Mouse (Mus musculus) heart, postnatal 0 days (tissue): ENCODE measurements around the gene Tmem56. TPM values are rescaled to one million over a fixed set of nuclear protein-coding genes. Genes with fewer than 3 reads are reported as not detected.

Experiments used
- ATAC-seq: fragments of 200-750 bp; cut with Nextera tagmentation; 2 replicates; pipeline ENCODE4 v1.8.0; 2017; ENCODE audit warnings: low read depth, moderate number of reproducible peaks, moderate library complexity; ENCODE audit not compliant: insufficient read depth
- DNase-seq: peaks from one replicate; pipeline ENCODE4 v3.0.0-alpha.2; 2016; ENCODE audit warnings: low spot score
- H3K27ac ChIP-seq: fragments of 300-500 bp; sonication (generic); 2 replicates; pipeline ENCODE4 v1.5.1; 2014; ENCODE audit warnings: low read depth, mild to moderate bottlenecking
- H3K27me3 ChIP-seq: fragments of 300-500 bp; sonication (generic); 2 replicates; pipeline ENCODE4 v1.6.1; 2014; ENCODE audit warnings: low read length, mixed read lengths; ENCODE audit not compliant: control insufficient read depth, insufficient read depth
- H3K36me3 ChIP-seq: fragments of 300-500 bp; sonication (generic); replicated peaks from 2 replicates; pipeline ENCODE4 v1.6.1; 2014; ENCODE audit warnings: low read length, mixed read lengths; ENCODE audit not compliant: control insufficient read depth, insufficient read depth
- H3K4me1 ChIP-seq: fragments of 300-500 bp; sonication (generic); 2 replicates; pipeline ENCODE4 v1.6.1; 2014; ENCODE audit warnings: antibody characterized with exemption; ENCODE audit not compliant: control insufficient read depth, insufficient read depth
- H3K4me2 ChIP-seq: fragments of 300-500 bp; sonication (generic); 2 replicates; pipeline ENCODE4 v1.6.1; 2014; ENCODE audit warnings: low read depth, mild to moderate bottlenecking, low read length, moderate library complexity
- H3K4me3 ChIP-seq: fragments of 300-500 bp; sonication (generic); 2 replicates; pipeline ENCODE4 v1.5.1; 2014; ENCODE audit warnings: low read depth, low read length
- H3K9ac ChIP-seq: fragments of 300-500 bp; sonication (generic); replicated peaks from 2 replicates; pipeline ENCODE4 v1.6.1; 2014; ENCODE audit warnings: low read depth, low read length, mixed read lengths
- H3K9me3 ChIP-seq: fragments of 300-500 bp; sonication (generic); replicated peaks from 2 replicates; pipeline ENCODE4 v1.6.1; 2016; ENCODE audit warnings: low read length; ENCODE audit not compliant: control insufficient read depth
- CTCF ChIP-seq: IDR thresholded peaks from 2 replicates; pipeline ENCODE4 v1.5.1; 2016; ENCODE audit warnings: antibody characterized with exemption, control low read depth, low read depth
- EP300 ChIP-seq: IDR thresholded peaks from 2 replicates; pipeline ENCODE4 v1.6.1; 2016; ENCODE audit warnings: antibody characterized with exemption, low read depth
- WGBS: fragments of 180-500 bp; shearing (Covaris S2); extraction: QIAGEN DNeasy Blood & Tissue Kit; methylation state at CpG from one replicate; pipeline ENCODE4 v1.1.7; 2014; 5-methylcytosine and 5-hydroxymethylcytosine counted together
- polyA plus RNA-seq: library from polyadenylated mRNA; unstranded; fragments of >200 nt; fragmentation: Nextera tagmentation; extraction: Ambion mirVana; gene quantifications from 2 replicates; pipeline ENCODE4 v1.2.1, GENCODE M21; 2015
- total RNA-seq: library from RNA; depleted of rRNA; stranded (reverse); fragments of >200 nt; gene quantifications from 2 replicates; pipeline ENCODE4 v1.2.3, GENCODE M21; 2014; ENCODE audit warnings: low replicate concordance

The Tmem56 gene
- total and polyA plus RNA-seq, 2 experiments from 2014 or later: 0.36 to 4.4 TPM

GRCm38 (mm10) chr3:121294200-121294599 is 11.3 kb upstream of the Tmem56 start:
- Histone ChIP-seq H3K27me3 (no peaks in the 10 kb centered on the region), H3K36me3 (no peaks in the 10 kb centered on the region), H3K9ac (no peak overlapping the region), H3K4me3 (no peak overlapping the region), H3K9me3 (no peaks in the 10 kb centered on the region), H3K4me1 (0 out of 2 replicates have a peak, but pooled peaks cover 5% of the 10 kb centered on the region), H3K4me2 (no peak overlapping the region), H3K27ac (no peak overlapping the region)
- DNase-seq (no peak), ATAC-seq (no peak)
- TF ChIP-seq EP300: no peak
- no peak for TF ChIP-seq CTCF
- WGBS: 84% methylated on average over 2 of the region's 2 CpGs

DNA sequence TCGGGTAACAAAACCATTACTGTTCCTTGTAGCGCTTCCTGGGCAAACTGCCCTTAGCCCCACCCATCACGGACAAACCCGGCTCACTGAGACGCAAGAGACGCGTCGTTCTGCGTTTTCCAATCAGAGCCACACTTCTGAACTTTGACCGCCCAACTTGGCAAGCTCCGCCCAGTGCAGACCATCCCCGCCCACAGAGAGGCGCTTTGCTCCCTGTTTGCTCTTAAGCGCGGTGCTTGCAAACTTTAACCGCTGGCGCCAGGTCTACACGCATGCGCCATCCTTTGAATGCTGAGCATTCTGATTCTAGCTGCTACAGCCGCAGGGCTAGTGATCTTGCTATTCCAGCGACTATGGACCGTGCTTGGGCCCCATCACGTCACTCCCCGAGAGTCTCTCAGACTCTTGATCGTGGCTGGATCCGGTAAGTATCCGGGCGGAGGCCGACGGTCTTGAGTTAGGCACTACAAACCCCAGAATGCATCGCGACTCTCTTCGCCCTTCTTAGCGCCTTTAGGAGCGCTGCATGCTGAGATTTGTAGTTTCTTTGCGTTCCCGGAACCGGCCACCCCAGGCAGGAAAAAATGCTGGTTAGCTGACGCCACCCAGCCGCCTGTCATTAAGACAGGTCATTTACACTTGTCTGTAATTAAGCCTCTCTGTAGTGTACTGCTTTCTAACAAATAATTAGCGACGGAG is 8.8 kb upstream of the Tmem56 start, which contains the start of gene Alg14:
Alg14 (plus strand) TSS at position 214 of the 699 bp plus-strand sequence.
- peak within 1 kb of the TSS; percentile 59 for H3K4me3 ChIP-seq
- DNase-seq (peak; percentile 98), ATAC-seq (peak; percentile 98)
- no peak for TF ChIP-seq EP300
- TF ChIP-seq CTCF: peak; percentile 38
- H3K27me3 ChIP-seq: no peaks in the 10 kb centered on the region
- peak within 1 kb of the TSS; percentile 80 for H3K4me2 ChIP-seq
- 0 out of 2 replicates have a peak, but pooled peaks cover 5% of the 10 kb centered on the region for H3K4me1 ChIP-seq
- H3K27ac ChIP-seq: peak within 1 kb of the TSS; percentile 90
- WGBS: under 1% methylated on average over 42 of the region's 42 CpGs
- H3K9ac ChIP-seq: peak within 1 kb of the TSS; percentile 57
- H3K36me3 ChIP-seq: no peaks in the 10 kb centered on the region
- no peaks in the 10 kb centered on the region for H3K9me3 ChIP-seq

DNA sequence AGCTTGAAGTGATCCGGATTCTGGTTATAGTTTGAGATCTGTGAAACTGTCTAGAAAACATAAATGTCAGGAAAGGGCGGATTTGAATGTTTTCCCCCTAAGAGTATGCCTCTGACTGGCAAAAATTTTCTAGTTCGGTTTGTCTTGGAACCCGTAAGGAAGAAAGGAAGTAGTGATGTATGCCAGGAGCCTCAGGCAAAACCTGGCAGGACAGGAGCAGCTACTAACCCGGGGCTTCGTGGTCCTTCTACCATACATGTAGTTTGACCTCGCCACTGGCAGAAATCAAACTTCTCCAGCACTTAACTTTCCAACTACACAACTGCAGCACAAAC is 8.3 kb upstream of the Tmem56 start:
- 3% methylated on average over 7 of the region's 7 CpGs for WGBS
- ATAC-seq (no peak; the same call in 1 of the 2 replicates), DNase-seq (no peak)
- no peak for TF ChIP-seq EP300
- no peak for TF ChIP-seq CTCF
- 0 out of 2 replicates have a peak, but pooled peaks cover 5% of the 10 kb centered on the region for H3K4me1 ChIP-seq
- no peaks in the 10 kb centered on the region for H3K9me3 ChIP-seq
- H3K4me3 ChIP-seq: peak overlapping the region; percentile 59
- H3K27me3 ChIP-seq: no peaks in the 10 kb centered on the region
- peak overlapping the region; percentile 80 for H3K4me2 ChIP-seq
- peak overlapping the region; percentile 57 for H3K9ac ChIP-seq
- H3K36me3 ChIP-seq: no peaks in the 10 kb centered on the region
- peak overlapping the region; percentile 90 for H3K27ac ChIP-seq

GRCm38 (mm10) chr3:121290681-121291080 is 7.8 kb upstream of the Tmem56 start:
- 62% methylated on average over 8 of the region's 8 CpGs for WGBS
- Histone ChIP-seq H3K4me1 (0 out of 2 replicates have a peak, but pooled peaks cover 5% of the 10 kb centered on the region), H3K9me3 (no peaks in the 10 kb centered on the region), H3K27ac (peak overlapping the region; percentile 90), H3K9ac (peak overlapping the region; percentile 57; the same call in 1 of the 2 replicates), H3K4me2 (peak overlapping the region; percentile 80), H3K4me3 (peak overlapping the region; percentile 59), H3K36me3 (no peaks in the 10 kb centered on the region), H3K27me3 (no peaks in the 10 kb centered on the region)
- ATAC-seq: no peak
- DNase-seq: no peak
- no peak for TF ChIP-seq EP300
- TF ChIP-seq CTCF: no peak

DNA sequence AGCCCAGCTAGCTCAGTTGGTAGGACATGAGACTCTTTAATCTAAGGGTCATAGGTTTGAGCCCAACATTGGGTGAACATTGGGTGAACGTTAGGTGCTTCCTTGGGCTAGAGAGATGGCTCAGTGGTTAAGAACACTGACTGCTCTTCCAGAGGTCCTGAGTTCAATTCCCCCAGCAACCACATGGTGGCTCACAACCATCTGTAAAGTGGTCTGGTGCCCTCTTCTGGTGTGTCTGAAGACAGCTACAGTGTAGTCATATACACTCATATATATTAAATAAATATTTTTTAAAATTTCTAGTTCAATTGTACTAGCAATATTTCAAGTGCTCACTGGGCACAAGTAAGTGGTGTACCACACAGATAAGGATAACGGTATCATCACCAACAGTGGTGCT is 4.3 kb upstream of the Tmem56 start:
- TF ChIP-seq EP300 (no peak), CTCF (no peak)
- DNase-seq (no peak), ATAC-seq (no peak)
- Histone ChIP-seq H3K9me3 (no peaks in the 10 kb centered on the region), H3K27me3 (no peaks in the 10 kb centered on the region), H3K4me1 (0 out of 2 replicates have a peak, but pooled peaks cover 5% of the 10 kb centered on the region), H3K27ac (no peak overlapping the region), H3K4me2 (no peak overlapping the region), H3K4me3 (no peak overlapping the region), H3K36me3 (no peaks in the 10 kb centered on the region), H3K9ac (no peak overlapping the region)
- 90% methylated on average over 2 of the region's 2 CpGs for WGBS
